Mouse (Mus musculus): ENCODE measurements around the gene Plpp3. TPM values are rescaled to one million over a fixed set of nuclear protein-coding genes. Genes with fewer than 3 reads are reported as not detected.

The Plpp3 gene
- polyA plus RNA-seq, 1 experiment from 2014 or later: 48.3 TPM

DNA sequence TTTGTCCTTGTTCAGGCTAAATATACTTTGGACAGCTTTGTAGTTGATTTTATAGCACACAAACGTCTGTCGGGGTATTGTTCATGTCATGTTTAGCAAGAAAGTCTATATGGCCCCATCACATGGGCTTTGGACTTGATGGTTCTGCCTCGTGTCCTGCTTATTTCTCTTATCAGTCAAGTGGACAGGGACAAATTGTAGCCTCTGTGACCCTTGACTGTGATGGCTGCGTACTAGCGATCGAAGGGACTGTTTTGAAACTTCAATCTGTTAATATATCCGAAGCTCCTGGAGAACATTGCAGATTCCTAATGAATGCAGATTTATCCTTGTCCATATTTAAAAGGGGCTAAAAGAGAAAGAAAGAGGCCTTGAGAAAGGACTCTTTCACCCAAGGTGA, 30.7 kb downstream of the Plpp3 start:
- no peak for ATAC-seq (ENCODE audit: insufficient read depth, low FRiP score, low TSS enrichment)
- H3K4me2 ChIP-seq (ENCODE audit: low read depth): no peak overlapping the region
- no peak overlapping the region for H3K4me3 ChIP-seq (ENCODE audit: low read depth, low read length)
- H3K27me3 ChIP-seq (ENCODE audit: control insufficient read depth, insufficient read depth, low read length): no peaks in the 10 kb centered on the region
- DNase-seq (ENCODE audit: low spot score): no peak
- H3K4me1 ChIP-seq (ENCODE audit: control insufficient read depth, insufficient read depth, low read length): peaks cover 3% of the 10 kb centered on the region; the same call in 1 of the 2 replicates
- no peak overlapping the region for H3K9ac ChIP-seq (ENCODE audit: low read length)
- H3K27ac ChIP-seq (ENCODE audit: low read depth, low read length): no peak overlapping the region
- WGBS: 86% methylated on average over 7 of the region's 7 CpGs
- H3K9me3 ChIP-seq (ENCODE audit: control insufficient read depth, low read length): no peaks in the 10 kb centered on the region
- H3K36me3 ChIP-seq (ENCODE audit: control insufficient read depth, insufficient read depth, low read length): no peaks in the 10 kb centered on the region

DNA sequence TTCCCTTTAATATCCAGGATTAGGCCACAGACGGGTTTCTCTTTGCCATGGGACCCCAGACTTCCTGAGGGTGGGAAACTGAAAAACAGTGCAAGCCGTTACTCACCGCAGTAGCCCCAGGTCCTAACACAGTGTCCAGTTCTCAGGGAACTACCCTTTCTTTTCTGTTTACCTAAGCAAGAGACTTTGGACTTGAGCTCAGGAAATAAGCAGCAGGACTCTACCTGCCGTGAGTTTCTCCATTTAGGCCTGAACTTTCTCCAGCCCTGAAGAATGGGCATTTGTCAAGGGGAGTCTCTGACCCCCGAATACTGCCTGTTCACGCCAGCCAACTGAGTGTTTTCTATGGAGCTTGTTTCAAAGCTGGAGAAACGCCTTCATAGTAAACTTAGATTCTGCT, 31.7 kb downstream of the Plpp3 start:
- H3K27ac ChIP-seq (ENCODE audit: low read depth, low read length): no peak overlapping the region

GRCm38 (mm10) chr4:105190826-105191225, 33.7 kb downstream of the Plpp3 start:
- Histone ChIP-seq H3K27me3 (ENCODE audit: control insufficient read depth, insufficient read depth, low read length) (no peaks in the 10 kb centered on the region), H3K9ac (ENCODE audit: low read length) (no peak overlapping the region), H3K36me3 (ENCODE audit: control insufficient read depth, insufficient read depth, low read length) (no peaks in the 10 kb centered on the region), H3K27ac (ENCODE audit: low read depth, low read length) (no peak overlapping the region), H3K4me1 (ENCODE audit: control insufficient read depth, insufficient read depth, low read length) (peaks cover 3% of the 10 kb centered on the region; the same call in 1 of the 2 replicates), H3K4me3 (ENCODE audit: low read depth, low read length) (no peak overlapping the region), H3K4me2 (ENCODE audit: low read depth) (no peak overlapping the region), H3K9me3 (ENCODE audit: control insufficient read depth, low read length) (no peaks in the 10 kb centered on the region)
- no peak for ATAC-seq (ENCODE audit: insufficient read depth, low FRiP score, low TSS enrichment)
- no peak for DNase-seq (ENCODE audit: low spot score)
- WGBS: 64% methylated on average over 4 of the region's 4 CpGs

More for the DNA sequence above, 31.7 kb downstream of the Plpp3 start:
- H3K9ac ChIP-seq (ENCODE audit: low read length): no peak overlapping the region
- peaks cover 3% of the 10 kb centered on the region; the same call in 1 of the 2 replicates for H3K4me1 ChIP-seq (ENCODE audit: control insufficient read depth, insufficient read depth, low read length)
- no peak for DNase-seq (ENCODE audit: low spot score)
- ATAC-seq (ENCODE audit: insufficient read depth, low FRiP score, low TSS enrichment): no peak
- 82% methylated on average over 7 of the region's 7 CpGs for WGBS
- no peak overlapping the region for H3K4me3 ChIP-seq (ENCODE audit: low read depth, low read length)
- no peaks in the 10 kb centered on the region for H3K9me3 ChIP-seq (ENCODE audit: control insufficient read depth, low read length)
- no peak overlapping the region for H3K4me2 ChIP-seq (ENCODE audit: low read depth)
- H3K27me3 ChIP-seq (ENCODE audit: control insufficient read depth, insufficient read depth, low read length): no peaks in the 10 kb centered on the region
- no peaks in the 10 kb centered on the region for H3K36me3 ChIP-seq (ENCODE audit: control insufficient read depth, insufficient read depth, low read length)

- Histone ChIP-seq H3K9me3 (ENCODE audit: control insufficient read depth, low read length) (no peaks in the 10 kb centered on the region), H3K4me2 (ENCODE audit: low read depth) (no peak overlapping the region), H3K36me3 (ENCODE audit: control insufficient read depth, insufficient read depth, low read length) (no peaks in the 10 kb centered on the region), H3K4me3 (ENCODE audit: low read depth, low read length) (no peak overlapping the region), H3K9ac (ENCODE audit: low read length) (no peak overlapping the region), H3K27me3 (ENCODE audit: control insufficient read depth, insufficient read depth, low read length) (no peaks in the 10 kb centered on the region), H3K27ac (ENCODE audit: low read depth, low read length) (no peak overlapping the region), H3K4me1 (ENCODE audit: control insufficient read depth, insufficient read depth, low read length) (peaks cover 3% of the 10 kb centered on the region; the same call in 1 of the 2 replicates)
- DNase-seq (ENCODE audit: low spot score): no peak
- ATAC-seq (ENCODE audit: insufficient read depth, low FRiP score, low TSS enrichment): no peak
- 82% methylated on average over 5 of the region's 5 CpGs for WGBS
These were observed 34.4 kb downstream of the Plpp3 start for GRCm38 (mm10) chr4:105191550-105191949.

GRCm38 (mm10) chr4:105192665-105193064, 35.5 kb downstream of the Plpp3 start:
- Histone ChIP-seq H3K27me3 (ENCODE audit: control insufficient read depth, insufficient read depth, low read length) (no peaks in the 10 kb centered on the region), H3K9me3 (ENCODE audit: control insufficient read depth, low read length) (no peaks in the 10 kb centered on the region), H3K27ac (ENCODE audit: low read depth, low read length) (no peak overlapping the region), H3K4me3 (ENCODE audit: low read depth, low read length) (no peak overlapping the region), H3K9ac (ENCODE audit: low read length) (no peak overlapping the region), H3K36me3 (ENCODE audit: control insufficient read depth, insufficient read depth, low read length) (no peaks in the 10 kb centered on the region), H3K4me1 (ENCODE audit: control insufficient read depth, insufficient read depth, low read length) (peaks cover 3% of the 10 kb centered on the region; the same call in 1 of the 2 replicates), H3K4me2 (ENCODE audit: low read depth) (no peak overlapping the region)
- DNase-seq (ENCODE audit: low spot score) (no peak), ATAC-seq (ENCODE audit: insufficient read depth, low FRiP score, low TSS enrichment) (no peak)
- WGBS: 32% methylated on average over 5 of the region's 5 CpGs

DNA sequence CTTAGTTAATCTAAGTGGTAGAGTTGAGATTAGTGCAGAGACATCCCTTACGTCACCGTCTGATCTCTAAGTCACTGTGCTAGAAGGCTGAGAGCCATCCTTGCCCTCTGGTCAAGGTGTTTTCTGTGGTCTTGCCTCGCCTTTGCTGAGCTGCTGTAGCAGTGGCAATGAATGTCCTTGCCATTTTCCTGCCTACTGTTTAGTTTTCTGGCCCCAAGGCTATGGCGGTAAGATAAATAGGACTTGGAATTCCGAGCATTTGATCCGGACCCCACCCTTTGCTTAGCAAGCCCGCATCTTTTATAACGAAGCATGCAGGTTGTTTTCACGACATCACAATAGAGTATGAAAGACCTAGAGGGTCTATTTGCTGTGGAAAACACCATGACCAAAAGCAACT, 38.1 kb downstream of the Plpp3 start:
- Histone ChIP-seq H3K36me3 (ENCODE audit: control insufficient read depth, insufficient read depth, low read length) (peaks cover 5% of the 10 kb centered on the region; the same call in 1 of the 2 replicates), H3K27me3 (ENCODE audit: control insufficient read depth, insufficient read depth, low read length) (no peaks in the 10 kb centered on the region), H3K4me2 (ENCODE audit: low read depth) (no peak overlapping the region), H3K4me1 (ENCODE audit: control insufficient read depth, insufficient read depth, low read length) (peaks cover 7% of the 10 kb centered on the region; the same call in 1 of the 2 replicates), H3K4me3 (ENCODE audit: low read depth, low read length) (no peak overlapping the region), H3K9ac (ENCODE audit: low read length) (no peak overlapping the region), H3K9me3 (ENCODE audit: control insufficient read depth, low read length) (no peaks in the 10 kb centered on the region), H3K27ac (ENCODE audit: low read depth, low read length) (no peak overlapping the region)
- 87% methylated on average over 9 of the region's 9 CpGs for WGBS
- DNase-seq (ENCODE audit: low spot score) (no peak), ATAC-seq (ENCODE audit: insufficient read depth, low FRiP score, low TSS enrichment) (no peak)

DNA sequence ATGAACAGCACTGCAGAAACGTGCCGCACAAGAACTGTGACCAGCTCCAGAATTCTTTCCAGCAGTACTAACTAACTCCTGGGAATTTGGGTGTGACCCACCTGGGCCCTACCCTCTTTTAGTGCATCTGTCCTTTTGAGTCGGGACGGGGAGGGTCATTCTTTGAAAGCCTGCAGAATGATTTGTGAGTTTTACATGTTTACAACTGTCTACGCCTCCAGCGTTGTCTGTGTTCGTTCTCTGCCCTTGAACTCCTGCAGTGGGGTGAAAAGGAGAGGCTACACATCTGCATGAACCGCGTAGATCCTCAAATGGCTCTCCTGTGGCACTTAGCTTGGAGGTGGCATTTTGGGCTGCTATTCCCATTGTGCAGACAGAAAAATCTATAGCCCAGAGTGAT, 39.0 kb downstream of the Plpp3 start:
- H3K27ac ChIP-seq (ENCODE audit: low read depth, low read length): no peak overlapping the region
- no peak overlapping the region for H3K4me3 ChIP-seq (ENCODE audit: low read depth, low read length)
- H3K4me2 ChIP-seq (ENCODE audit: low read depth): no peak overlapping the region
- H3K9ac ChIP-seq (ENCODE audit: low read length): no peak overlapping the region
- H3K9me3 ChIP-seq (ENCODE audit: control insufficient read depth, low read length): no peaks in the 10 kb centered on the region
- peaks cover 5% of the 10 kb centered on the region; the same call in 1 of the 2 replicates for H3K36me3 ChIP-seq (ENCODE audit: control insufficient read depth, insufficient read depth, low read length)
- no peak for DNase-seq (ENCODE audit: low spot score)
- 65% methylated on average over 9 of the region's 9 CpGs for WGBS
- H3K4me1 ChIP-seq (ENCODE audit: control insufficient read depth, insufficient read depth, low read length): peaks cover 8% of the 10 kb centered on the region; the same call in 1 of the 2 replicates
- ATAC-seq (ENCODE audit: insufficient read depth, low FRiP score, low TSS enrichment): no peak
- no peaks in the 10 kb centered on the region for H3K27me3 ChIP-seq (ENCODE audit: control insufficient read depth, insufficient read depth, low read length)

GRCm38 (mm10) chr4:105196993-105197765, 40.0 kb downstream of the Plpp3 start:
- Histone ChIP-seq H3K9me3 (ENCODE audit: control insufficient read depth, low read length) (no peaks in the 10 kb centered on the region), H3K36me3 (ENCODE audit: control insufficient read depth, insufficient read depth, low read length) (peaks cover 5% of the 10 kb centered on the region; the same call in 1 of the 2 replicates), H3K4me1 (ENCODE audit: control insufficient read depth, insufficient read depth, low read length) (peaks cover 5% of the 10 kb centered on the region; the same call in 1 of the 2 replicates), H3K27me3 (ENCODE audit: control insufficient read depth, insufficient read depth, low read length) (no peaks in the 10 kb centered on the region), H3K9ac (ENCODE audit: low read length) (no peak overlapping the region), H3K4me2 (ENCODE audit: low read depth) (no peak overlapping the region), H3K4me3 (ENCODE audit: low read depth, low read length) (no peak overlapping the region), H3K27ac (ENCODE audit: low read depth, low read length) (no peak overlapping the region)
- DNase-seq (ENCODE audit: low spot score) (no peak), ATAC-seq (ENCODE audit: insufficient read depth, low FRiP score, low TSS enrichment) (no peak)
- WGBS: 85% methylated on average over 9 of the region's 9 CpGs

- 81% methylated on average over 5 of the region's 5 CpGs for WGBS
- H3K36me3 ChIP-seq (ENCODE audit: control insufficient read depth, insufficient read depth, low read length): peaks cover 5% of the 10 kb centered on the region; the same call in 1 of the 2 replicates
These were observed 41.5 kb downstream of the Plpp3 start for GRCm38 (mm10) chr4:105198696-105199095.

More at GRCm38 (mm10) chr4:105198696-105199095, 41.5 kb downstream of the Plpp3 start:
- peaks cover 5% of the 10 kb centered on the region; the same call in 1 of the 2 replicates for H3K4me1 ChIP-seq (ENCODE audit: control insufficient read depth, insufficient read depth, low read length)
- H3K9ac ChIP-seq (ENCODE audit: low read length): no peak overlapping the region
- no peak overlapping the region for H3K4me2 ChIP-seq (ENCODE audit: low read depth)
- no peak overlapping the region for H3K27ac ChIP-seq (ENCODE audit: low read depth, low read length)
- no peaks in the 10 kb centered on the region for H3K27me3 ChIP-seq (ENCODE audit: control insufficient read depth, insufficient read depth, low read length)
- DNase-seq (ENCODE audit: low spot score) (no peak), ATAC-seq (ENCODE audit: insufficient read depth, low FRiP score, low TSS enrichment) (no peak)
- no peaks in the 10 kb centered on the region for H3K9me3 ChIP-seq (ENCODE audit: control insufficient read depth, low read length)
- no peak overlapping the region for H3K4me3 ChIP-seq (ENCODE audit: low read depth, low read length)
